Mouse (Mus musculus): ENCODE results near the gene Ip6k1.

The Ip6k1 gene

DNA sequence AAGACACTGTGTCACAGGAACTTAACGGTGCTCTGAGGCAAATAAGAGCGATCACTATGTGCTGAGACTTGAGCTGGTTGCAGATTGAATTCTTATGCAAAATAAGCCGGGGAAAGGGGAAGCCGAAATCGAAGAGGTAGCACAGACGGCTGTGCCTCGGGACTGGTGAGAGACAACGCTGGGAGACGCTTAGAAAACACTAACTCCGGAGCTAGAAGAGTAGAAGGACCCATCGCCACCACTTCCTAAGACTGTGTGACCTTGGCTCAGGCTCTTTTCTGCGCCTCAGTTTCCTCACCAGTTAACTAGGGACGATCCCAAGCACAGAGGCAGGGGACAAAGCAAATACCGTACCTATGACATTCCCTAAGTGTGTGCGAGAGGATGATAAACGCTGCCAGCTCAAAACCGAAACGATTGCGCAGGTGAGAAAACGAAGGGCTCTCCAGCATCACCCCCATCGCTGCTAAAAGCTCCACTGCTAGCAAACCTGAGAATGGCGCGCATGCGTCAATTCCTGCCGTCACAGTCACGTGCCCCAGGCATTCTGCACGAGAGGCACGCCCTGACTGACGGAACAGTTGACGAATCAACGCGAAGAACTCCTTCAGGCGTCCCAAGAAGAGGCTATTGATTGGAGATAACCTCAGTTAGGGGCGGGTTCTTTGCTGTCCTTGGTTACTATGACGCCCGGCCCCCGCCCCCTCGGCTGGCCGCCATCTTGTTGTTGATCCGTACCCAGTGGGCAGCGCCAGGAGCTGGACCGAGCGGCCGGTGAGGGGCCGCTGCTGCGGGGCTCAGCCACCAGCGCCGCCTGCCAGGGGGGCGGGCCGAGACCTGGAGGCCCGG lies at the start of gene Ip6k1:
Ip6k1 (plus strand) TSS at position 580 of the 849 bp plus-strand sequence.
- peak; percentile 99 to 100 for DNase-seq

- peak in 1 of 2 experiments; percentile 44 for DNase-seq
Observed at GRCm38 (mm10) chr9:107955613-107956289, 46.5 kb upstream of the Ip6k1 start.

DNA sequence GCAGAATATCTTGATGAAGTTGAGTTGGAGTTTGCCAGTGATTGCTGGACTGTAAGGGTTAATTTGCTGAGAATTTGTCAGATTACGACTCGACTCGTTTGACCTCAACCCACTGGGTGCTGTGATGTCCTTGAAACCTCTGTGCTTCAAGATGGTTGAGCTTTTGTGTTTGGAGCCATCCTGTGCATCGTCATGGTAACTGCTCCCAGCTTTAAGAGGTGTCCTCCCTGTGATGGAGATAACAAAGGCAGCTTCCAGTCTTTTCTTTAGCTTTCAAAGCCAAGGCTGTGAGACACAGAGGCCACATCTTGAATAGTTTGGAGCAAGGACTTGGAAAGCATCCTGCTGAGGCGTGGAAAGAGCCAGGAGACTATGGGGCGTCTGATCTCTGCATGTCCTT lies 45.2 kb upstream of the Ip6k1 start:
- no peak for DNase-seq

DNA sequence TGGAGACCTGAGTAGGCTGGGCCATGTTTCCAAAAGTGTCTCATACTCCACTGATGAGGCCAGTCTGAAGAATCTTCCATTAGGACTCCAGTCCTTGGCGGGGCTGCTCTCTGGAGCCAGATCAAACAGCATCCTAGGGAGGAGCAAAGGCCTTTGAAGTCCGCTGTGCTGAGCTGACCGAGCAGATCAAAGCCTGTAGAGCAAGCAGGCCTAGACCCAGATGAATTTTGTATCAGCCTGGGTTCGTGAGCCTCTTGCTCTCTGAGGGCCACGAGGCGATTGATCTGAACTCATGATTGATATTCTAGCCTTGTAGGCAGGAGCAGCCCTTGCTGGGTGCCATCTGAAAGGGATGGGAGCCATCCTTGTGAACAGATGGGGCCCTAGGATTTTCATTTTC lies 42.4 kb upstream of the Ip6k1 start:
- peak in 1 of 2 experiments; percentile 51 for DNase-seq

GRCm38 (mm10) chr9:107960928-107961327 lies 41.4 kb upstream of the Ip6k1 start:
- no peak for DNase-seq

DNA sequence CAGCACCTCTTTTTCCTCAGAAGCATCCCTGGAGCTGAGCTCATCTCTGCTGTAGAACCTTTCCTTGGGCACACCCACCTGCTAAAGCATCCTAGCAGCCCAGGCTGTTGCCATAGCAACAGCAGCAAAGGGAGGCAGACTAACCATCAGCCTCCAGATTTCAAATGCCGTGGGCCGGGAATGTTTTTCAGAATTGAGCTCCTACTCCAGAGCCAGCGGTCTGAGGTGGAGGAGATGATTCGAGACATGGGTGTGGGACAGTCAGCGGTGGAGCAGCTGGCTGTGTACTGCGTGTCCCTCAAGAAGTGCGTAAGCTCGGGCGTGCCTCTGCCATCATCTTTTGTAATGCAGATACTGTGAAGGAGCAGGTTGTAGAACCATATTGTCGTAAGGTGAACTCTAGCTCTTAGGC lies 40.9 kb upstream of the Ip6k1 start:
- DNase-seq: no peak

DNA sequence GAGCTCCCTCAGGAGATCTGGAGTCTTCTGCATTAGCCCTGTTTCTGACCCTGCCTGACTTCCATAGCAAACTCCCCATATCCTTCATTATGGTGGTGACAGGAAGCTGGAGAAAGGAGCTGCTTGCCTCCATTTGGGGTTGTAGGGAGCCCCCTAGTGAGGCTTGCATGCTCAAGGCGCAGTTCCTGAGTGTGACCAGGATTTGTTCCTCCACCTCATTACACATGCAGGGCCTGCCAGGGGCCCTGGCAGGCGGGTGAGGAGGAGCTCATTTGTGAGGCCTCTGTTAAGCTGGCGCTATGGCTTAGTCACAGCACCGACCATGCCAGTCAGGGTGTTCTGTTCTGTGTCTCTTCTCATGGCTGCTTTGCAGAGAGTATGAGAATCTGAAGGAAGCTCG lies 40.4 kb upstream of the Ip6k1 start:
- peak; percentile 45 to 67 for DNase-seq

DNA sequence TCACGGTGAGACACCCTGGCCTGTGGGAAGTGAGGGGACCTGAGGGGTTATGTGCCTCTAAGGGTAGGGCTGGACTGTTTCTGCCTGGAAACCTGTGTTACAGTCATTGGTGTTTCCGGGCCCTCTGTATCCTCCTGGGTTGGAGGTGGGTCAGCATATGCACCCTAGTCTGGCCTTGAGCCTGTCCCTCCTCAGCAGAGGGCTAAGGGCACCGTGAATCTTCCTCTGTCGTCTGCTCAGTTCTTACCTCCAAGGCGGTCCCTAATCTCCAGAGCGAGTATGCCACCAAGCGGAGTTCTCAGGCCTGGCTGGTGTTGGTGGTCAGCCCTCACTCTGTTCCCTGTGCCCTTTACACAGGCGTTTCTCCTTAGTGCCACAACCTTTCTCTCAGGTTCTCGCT lies 39.4 kb upstream of the Ip6k1 start:
- no peak for DNase-seq

GRCm38 (mm10) chr9:107963700-107964099 lies 38.6 kb upstream of the Ip6k1 start:
- peak; percentile 81 to 92 for DNase-seq

DNA sequence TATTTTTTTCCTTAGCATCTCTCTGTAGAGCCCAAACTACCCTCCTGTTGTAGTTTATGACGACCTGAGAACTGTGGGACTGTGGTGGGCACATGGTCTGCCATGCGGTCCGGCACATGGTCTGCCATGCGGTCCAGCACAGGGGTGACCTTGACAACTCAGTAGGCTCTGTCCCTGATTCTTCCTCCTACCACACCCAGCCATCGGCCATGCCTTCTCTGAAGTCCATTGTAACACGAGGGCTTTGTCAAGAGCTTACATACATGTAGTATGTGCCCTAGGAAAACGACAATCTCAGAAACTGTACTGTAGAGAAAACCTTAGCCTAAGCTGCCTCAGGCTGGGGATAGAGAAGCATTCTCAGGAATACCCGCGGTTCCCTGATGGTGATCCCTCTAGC lies 37.6 kb upstream of the Ip6k1 start:
- DNase-seq: no peak

DNA sequence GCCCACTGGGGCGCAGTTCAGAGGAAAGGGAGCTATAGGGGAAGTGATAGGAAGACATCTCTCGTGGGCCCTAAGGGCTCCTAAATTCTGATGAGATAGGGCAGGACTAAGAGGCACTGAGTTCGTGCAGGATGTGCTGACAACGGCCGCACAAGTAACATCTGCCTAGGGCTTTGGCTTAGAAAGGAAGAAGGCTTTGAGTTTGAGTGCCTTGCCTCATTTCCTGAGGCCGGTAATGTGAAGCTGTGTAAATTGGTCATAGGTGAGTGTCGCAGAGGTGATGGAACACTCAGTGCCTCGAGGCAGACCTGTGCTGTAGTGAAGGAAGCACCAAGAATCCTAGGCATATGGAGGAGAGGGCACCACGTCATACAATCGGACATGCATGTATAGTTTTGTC lies 35.6 kb upstream of the Ip6k1 start:
- no peak for DNase-seq

DNA sequence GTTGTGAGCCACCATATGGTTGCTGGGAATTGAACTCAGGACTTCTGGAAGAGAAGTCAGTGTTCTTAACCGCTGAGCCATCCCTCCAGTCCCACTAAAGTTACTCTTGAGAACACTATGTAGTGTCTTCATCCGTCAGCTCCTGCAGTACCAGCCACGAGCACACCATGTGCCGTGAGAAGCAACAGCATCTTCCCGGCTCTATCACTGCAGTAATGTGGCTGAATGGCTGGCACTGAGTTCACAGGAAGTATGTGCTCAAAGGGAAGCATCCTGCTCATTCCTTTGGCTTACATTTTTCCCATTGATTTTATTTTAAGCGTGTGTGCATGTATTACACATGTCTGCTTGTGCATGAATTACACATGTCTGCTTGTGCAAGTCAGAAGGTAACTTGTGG lies 34.9 kb upstream of the Ip6k1 start:
- DNase-seq: no peak

GRCm38 (mm10) chr9:107968531-107968930 lies 33.8 kb upstream of the Ip6k1 start:
- DNase-seq: no peak

DNA sequence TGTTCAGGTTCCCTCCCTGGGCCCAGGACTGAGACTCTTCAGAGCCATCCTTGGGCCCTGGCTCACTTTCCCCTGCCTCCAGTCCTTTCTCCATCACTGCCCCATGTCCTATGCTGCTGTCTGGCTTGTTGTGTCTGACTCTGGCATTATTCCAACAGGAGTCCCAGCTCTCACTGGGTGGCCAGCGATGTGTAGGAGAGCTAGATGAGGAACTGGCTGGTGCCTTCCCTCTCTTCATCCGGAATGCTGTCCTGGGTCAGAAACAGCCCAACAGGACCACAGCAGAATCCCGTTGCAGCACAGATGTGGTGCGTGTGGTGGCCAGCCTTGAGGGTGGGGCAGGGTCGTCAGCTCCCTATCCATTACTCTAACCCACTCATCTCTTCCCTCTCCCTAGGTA lies 32.0 kb upstream of the Ip6k1 start:
- no peak for DNase-seq

- no peak for DNase-seq
Observed at GRCm38 (mm10) chr9:107971690-107972541, 30.4 kb upstream of the Ip6k1 start.

DNA sequence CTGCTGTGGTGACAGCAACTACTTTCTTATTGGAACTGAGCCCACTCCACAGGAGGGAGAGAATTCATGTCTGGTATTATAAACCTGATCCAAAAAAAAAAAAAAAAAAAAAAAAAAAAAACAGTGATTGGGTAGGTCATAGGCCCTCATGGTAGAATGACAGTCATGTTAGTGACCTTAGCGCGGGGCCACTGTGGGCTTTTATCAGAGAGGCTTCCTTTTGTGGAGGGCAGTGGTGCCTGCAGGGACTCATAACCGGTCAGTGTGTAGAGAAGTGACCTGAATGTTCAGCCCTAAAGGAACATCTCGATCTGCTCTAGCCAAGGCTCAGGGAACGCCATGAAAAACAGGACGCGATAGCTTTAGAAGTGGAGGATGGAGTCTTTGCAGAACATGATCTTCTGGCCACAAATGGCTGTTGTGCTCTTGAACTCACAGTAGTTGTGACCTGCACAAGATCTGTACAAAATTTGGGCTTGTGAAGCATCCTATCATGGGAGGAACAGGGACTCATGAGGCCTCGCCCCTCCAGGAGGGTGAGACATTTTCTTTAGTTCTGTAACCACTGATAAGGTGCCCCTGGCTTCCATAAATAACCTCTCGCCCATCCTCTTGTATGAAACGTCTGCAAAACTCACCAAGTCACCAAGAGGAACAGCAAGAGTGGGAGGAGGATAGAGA lies 27.7 kb upstream of the Ip6k1 start:
- DNase-seq: no peak

GRCm38 (mm10) chr9:107975399-107976386 lies 26.6 kb upstream of the Ip6k1 start, which contains the start of gene Uba7:
Uba7 (plus strand) TSS chr9:107975505.
- DNase-seq: peak in 1 of 2 experiments; percentile 39

DNA sequence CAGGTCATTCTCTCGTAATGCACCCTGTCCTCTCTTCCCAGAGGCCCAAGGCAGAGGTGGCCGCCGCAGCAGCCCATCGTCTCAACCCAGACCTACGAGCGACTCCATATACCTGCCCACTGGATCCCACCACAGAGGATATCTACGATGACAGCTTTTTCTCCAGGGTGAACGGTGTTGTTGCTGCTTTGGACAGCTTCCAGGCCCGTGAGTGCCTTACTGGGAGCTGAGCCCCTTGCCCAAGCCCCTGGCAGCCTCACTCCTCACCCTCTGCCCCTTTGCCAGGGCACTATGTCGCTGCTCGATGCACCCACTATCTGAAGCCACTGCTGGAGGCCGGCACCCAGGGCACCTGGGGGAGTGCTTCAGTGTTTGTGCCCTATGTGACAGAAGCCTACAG lies 23.5 kb upstream of the Ip6k1 start:
- no peak for DNase-seq

GRCm38 (mm10) chr9:107981684-107982605 lies 20.4 kb upstream of the Ip6k1 start:
- DNase-seq: peak; percentile 65 to 78

DNA sequence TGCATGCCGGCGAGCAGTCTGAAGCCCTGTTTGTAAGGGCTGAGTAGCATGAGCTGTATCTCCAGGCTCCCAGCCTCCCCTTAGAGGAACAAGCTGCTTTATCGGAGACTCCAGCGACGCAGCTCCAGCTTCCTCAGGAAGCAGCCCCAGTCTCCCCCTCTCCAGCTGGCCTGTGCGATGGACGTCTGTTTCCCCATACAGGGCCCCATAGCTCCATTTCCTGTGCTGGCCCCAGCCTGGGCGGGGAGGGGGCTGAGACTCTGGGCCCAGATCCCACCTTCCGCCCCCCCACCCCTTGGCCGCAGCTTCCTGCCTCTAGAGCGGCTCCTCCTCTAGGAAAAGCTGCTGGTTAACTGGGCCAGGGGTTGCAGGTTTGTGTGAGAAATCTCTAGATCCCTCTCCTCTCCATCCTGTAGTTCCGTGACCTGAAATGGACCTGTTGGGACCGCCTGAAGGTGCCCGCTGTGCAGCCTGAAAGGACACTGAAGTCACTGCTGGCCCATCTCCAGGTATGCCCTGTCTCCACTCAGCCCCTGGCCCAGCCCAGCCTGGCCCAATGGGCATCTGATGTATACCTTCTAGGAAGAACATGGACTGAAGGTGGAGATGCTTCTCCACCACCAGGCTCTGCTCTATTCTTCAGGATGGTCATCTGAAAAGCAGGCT lies 19.5 kb upstream of the Ip6k1 start, which contains the start of gene Gm20661:
Gm20661 (plus strand) TSS at position 378 of the 666 bp plus-strand sequence.
- DNase-seq: peak; percentile 88 to 94
